Mouse (Mus musculus) left cerebral cortex, postnatal 25 days (tissue): ENCODE results near the gene Gan. TPM values are rescaled to one million over a fixed set of nuclear protein-coding genes. Genes with fewer than 3 reads are reported as not detected.

Experiments used
- DNase-seq, 2 experiments: peaks; one replicate each; pipeline ENCODE4 v3.0.0; 2022; ENCODE audit warnings: low spot score in 2 of 2, mixed read lengths in 1 of 2
- intact Hi-C: fragments of 180-260 bp; cut with DNase I; formaldehyde crosslinking; loops from one replicate; pipeline ENCODE4 v1.15.1; 2025
- total RNA-seq, 2 experiments: library from RNA; stranded (reverse); gene quantifications; 2 replicates each; pipeline ENCODE4 v1.2.3; 2021

Gene Gan
- total RNA-seq, 2 experiments from 2014 or later = 16.8 to 17.9 TPM

GRCm38 (mm10) chr8:117263442-117263841 lies 105.5 kb downstream of the Gan start:
- intact Hi-C loops = no loop called here
- DNase-seq = no peak

GRCm38 (mm10) chr8:117265079-117265478 lies 107.1 kb downstream of the Gan start:
- intact Hi-C loops = no loop called here

More at GRCm38 (mm10) chr8:117265079-117265478, 107.1 kb downstream of the Gan start:
- DNase-seq = no peak

Other genes with a start within 250 kb of the Gan start
- gene Cmc2, start 236.7 kb upstream of the Gan start, total RNA-seq = 10 to 100 TPM; 15.9 to 20.2 TPM
- 1 to 10 TPM; 1.3 to 1.6 TPM for gene Cenpn, start 236.4 kb upstream of the Gan start, total RNA-seq
- 10 to 100 TPM; 60.8 to 62.8 TPM for gene Atmin, start 214.7 kb upstream of the Gan start, total RNA-seq
- 10 to 100 TPM; 11.1 to 13.3 TPM for gene 1700030J22Rik, start 179.2 kb upstream of the Gan start, total RNA-seq
- gene Gcsh, start 164.6 kb upstream of the Gan start, total RNA-seq = 10 to 100 TPM; 35.3 to 39.1 TPM
- gene Pkd1l2, start 75.7 kb upstream of the Gan start, total RNA-seq = under 1 TPM in 1 of 2 experiments, not detected in 1; 0.07 TPM
- not detected for gene Bco1, start 62.3 kb upstream of the Gan start, total RNA-seq
- 100 to 1,000 TPM; 325 to 362 TPM for gene Cmip, start 98.9 kb downstream of the Gan start, total RNA-seq